Mouse (Mus musculus) myocyte (in vitro differentiated cells): ENCODE data around the gene Cyp1b1.

Experiments
- MYOG ChIP-seq, 3 experiments: IDR thresholded peaks; one replicate each; pipeline ENCODE4 v1.6.1; 2011; ENCODE audit warnings: control low read depth in 2 of 3, low read depth in 2 of 3, mild to moderate bottlenecking in 2 of 3; ENCODE audit not compliant: insufficient read length in 2 of 3, control insufficient read depth in 1 of 3, insufficient read depth in 1 of 3
- POLR2AphosphoS2 ChIP-seq: IDR thresholded peaks from one replicate; pipeline ENCODE4 v1.6.1; 2011; ENCODE audit warnings: low read depth, control low read depth; ENCODE audit not compliant: insufficient read length
- USF1 ChIP-seq: IDR thresholded peaks from one replicate; pipeline ENCODE4 v1.6.1; 2011; ENCODE audit warnings: low read depth, mild to moderate bottlenecking, control low read depth, moderate library complexity

- no peak for TF ChIP-seq POLR2AphosphoS2
- no peak for TF ChIP-seq USF1
- TF ChIP-seq MYOG (IDR thresholded peaks at IDR 0.05; ENCODE audit: control insufficient read depth in 1 of 3, insufficient read depth in 1 of 3, insufficient read length in 2 of 3, low read depth in 2 of 3) = no peak
Measured at GRCm38 (mm10) chr17:79713276-79713642, 1.6 kb downstream of the Cyp1b1 start.
